Mouse (Mus musculus): ENCODE results near the gene Traf3ip2. TPM values are rescaled to one million over a fixed set of nuclear protein-coding genes. Genes with fewer than 3 reads are reported as not detected.

The Traf3ip2 gene
- 5.4 and 6.8 TPM in 2 replicates for polyA plus RNA-seq (2014; fragmentation: Nextera tagmentation; extraction: Ambion mirVana)

- Histone ChIP-seq H3K9ac (replicated peaks; ENCODE audit: low read length) (0 out of 2 replicates have a peak within 1 kb of the TSS, but pooled peaks have one; percentile 29), H3K4me3 (replicated peaks; ENCODE audit: low read depth, low read length) (no peak within 1 kb of the TSS), H3K4me2 (ENCODE audit: low read length) (peak within 1 kb of the TSS; percentile 31), H3K36me3 (ENCODE audit: control insufficient read depth, insufficient read depth, low read length) (no peaks in the 10 kb centered on the region), H3K9me3 (ENCODE audit: control insufficient read depth, low read length) (no peaks in the 10 kb centered on the region), H3K4me1 (ENCODE audit: control insufficient read depth, insufficient read depth, low read length) (peaks cover 16% of the 10 kb centered on the region; the same call in 1 of the 2 replicates), H3K27me3 (ENCODE audit: control insufficient read depth, insufficient read depth, low read length) (no peaks in the 10 kb centered on the region), H3K27ac (replicated peaks; ENCODE audit: low read depth, low read length) (no peak within 1 kb of the TSS)
- ATAC-seq (ENCODE audit: low FRiP score, low TSS enrichment) (no peak), DNase-seq (no peak)
- WGBS, result 50% methylated on average over 4 of the region's 4 CpGs
Measured at GRCm38 (mm10) chr10:39612633-39612988, at the start of gene Traf3ip2. Gene Traf3ip2 (plus strand): TSS chr10:39612934.

- Histone ChIP-seq H3K4me2 (ENCODE audit: low read length) (no peak overlapping the region), H3K9ac (replicated peaks; ENCODE audit: low read length) (no peak overlapping the region; the same call in 1 of the 2 replicates), H3K27ac (replicated peaks; ENCODE audit: low read depth, low read length) (peak overlapping the region; percentile 60), H3K36me3 (ENCODE audit: control insufficient read depth, insufficient read depth, low read length) (peaks cover 29% of the 10 kb centered on the region), H3K4me1 (ENCODE audit: control insufficient read depth, insufficient read depth, low read length) (peaks cover 15% of the 10 kb centered on the region), H3K27me3 (ENCODE audit: control insufficient read depth, insufficient read depth, low read length) (no peaks in the 10 kb centered on the region), H3K4me3 (replicated peaks; ENCODE audit: low read depth, low read length) (no peak overlapping the region), H3K9me3 (ENCODE audit: control insufficient read depth, low read length) (no peaks in the 10 kb centered on the region)
- ATAC-seq (ENCODE audit: low FRiP score, low TSS enrichment) (no peak), DNase-seq (no peak)
- 35% methylated on average over 24 of the region's 24 CpGs for WGBS
Measured at GRCm38 (mm10) chr10:39563552-39564223, 49.0 kb upstream of the Traf3ip2 start.

GRCm38 (mm10) chr10:39566901-39567300 lies 45.8 kb upstream of the Traf3ip2 start:
- H3K4me3 ChIP-seq (replicated peaks; ENCODE audit: low read depth, low read length), result no peak overlapping the region
- no peaks in the 10 kb centered on the region for H3K27me3 ChIP-seq (ENCODE audit: control insufficient read depth, insufficient read depth, low read length)
- no peak overlapping the region for H3K9ac ChIP-seq (replicated peaks; ENCODE audit: low read length)
- no peak overlapping the region for H3K27ac ChIP-seq (replicated peaks; ENCODE audit: low read depth, low read length)
- no peaks in the 10 kb centered on the region for H3K9me3 ChIP-seq (ENCODE audit: control insufficient read depth, low read length)
- DNase-seq (no peak), ATAC-seq (ENCODE audit: low FRiP score, low TSS enrichment) (no peak)
- H3K4me1 ChIP-seq (ENCODE audit: control insufficient read depth, insufficient read depth, low read length), result peaks cover 30% of the 10 kb centered on the region
- peaks cover 24% of the 10 kb centered on the region for H3K36me3 ChIP-seq (ENCODE audit: control insufficient read depth, insufficient read depth, low read length)
- 81% methylated on average over 12 of the region's 12 CpGs for WGBS
- no peak overlapping the region for H3K4me2 ChIP-seq (ENCODE audit: low read length)

- Histone ChIP-seq H3K36me3 (ENCODE audit: control insufficient read depth, insufficient read depth, low read length) (peaks cover 19% of the 10 kb centered on the region), H3K9ac (replicated peaks; ENCODE audit: low read length) (no peak overlapping the region), H3K27ac (replicated peaks; ENCODE audit: low read depth, low read length) (no peak overlapping the region; the same call in 1 of the 2 replicates), H3K4me2 (ENCODE audit: low read length) (no peak overlapping the region), H3K4me1 (ENCODE audit: control insufficient read depth, insufficient read depth, low read length) (peaks cover 33% of the 10 kb centered on the region), H3K27me3 (ENCODE audit: control insufficient read depth, insufficient read depth, low read length) (no peaks in the 10 kb centered on the region), H3K9me3 (ENCODE audit: control insufficient read depth, low read length) (no peaks in the 10 kb centered on the region), H3K4me3 (replicated peaks; ENCODE audit: low read depth, low read length) (no peak overlapping the region)
- no peak for ATAC-seq (ENCODE audit: low FRiP score, low TSS enrichment)
- no peak for DNase-seq
- 84% methylated on average over 4 of the region's 4 CpGs for WGBS
Measured at GRCm38 (mm10) chr10:39568991-39569390, 43.7 kb upstream of the Traf3ip2 start.

GRCm38 (mm10) chr10:39571011-39571410 lies 41.7 kb upstream of the Traf3ip2 start:
- peak; percentile 28; the same call in 1 of the 2 replicates for ATAC-seq (ENCODE audit: low FRiP score, low TSS enrichment)
- Histone ChIP-seq H3K9me3 (ENCODE audit: control insufficient read depth, low read length) (no peaks in the 10 kb centered on the region), H3K9ac (replicated peaks; ENCODE audit: low read length) (no peak overlapping the region; the same call in 1 of the 2 replicates), H3K4me3 (replicated peaks; ENCODE audit: low read depth, low read length) (no peak overlapping the region), H3K4me2 (ENCODE audit: low read length) (no peak overlapping the region), H3K4me1 (ENCODE audit: control insufficient read depth, insufficient read depth, low read length) (peaks cover 33% of the 10 kb centered on the region), H3K27me3 (ENCODE audit: control insufficient read depth, insufficient read depth, low read length) (no peaks in the 10 kb centered on the region), H3K36me3 (ENCODE audit: control insufficient read depth, insufficient read depth, low read length) (peaks cover 8% of the 10 kb centered on the region; the same call in 1 of the 2 replicates), H3K27ac (replicated peaks; ENCODE audit: low read depth, low read length) (peak overlapping the region; percentile 85)
- 38% methylated on average over 7 of the region's 7 CpGs for WGBS
- peak; percentile 65 for DNase-seq

- H3K9ac ChIP-seq (replicated peaks; ENCODE audit: low read length), result no peak overlapping the region; the same call in 1 of the 2 replicates
- 17% methylated on average over 9 of the region's 9 CpGs for WGBS
- H3K4me2 ChIP-seq (ENCODE audit: low read length), result 0 out of 2 replicates have a peak overlapping the region, but pooled peaks have one; percentile 6
- no peaks in the 10 kb centered on the region for H3K9me3 ChIP-seq (ENCODE audit: control insufficient read depth, low read length)
- peak; percentile 59 for DNase-seq
- H3K36me3 ChIP-seq (ENCODE audit: control insufficient read depth, insufficient read depth, low read length), result peaks cover under 1% of the 10 kb centered on the region; the same call in 1 of the 2 replicates
- no peak overlapping the region for H3K4me3 ChIP-seq (replicated peaks; ENCODE audit: low read depth, low read length)
- H3K27me3 ChIP-seq (ENCODE audit: control insufficient read depth, insufficient read depth, low read length), result no peaks in the 10 kb centered on the region
- peak overlapping the region; percentile 85 for H3K27ac ChIP-seq (replicated peaks; ENCODE audit: low read depth, low read length)
- peaks cover 33% of the 10 kb centered on the region for H3K4me1 ChIP-seq (ENCODE audit: control insufficient read depth, insufficient read depth, low read length)
- ATAC-seq (ENCODE audit: low FRiP score, low TSS enrichment), result peak; percentile 42; the same call in 1 of the 2 replicates
Measured at GRCm38 (mm10) chr10:39572050-39572671, 40.6 kb upstream of the Traf3ip2 start.

- Histone ChIP-seq H3K27ac (replicated peaks; ENCODE audit: low read depth, low read length) (peak overlapping the region; percentile 85), H3K9ac (replicated peaks; ENCODE audit: low read length) (no peak overlapping the region; the same call in 1 of the 2 replicates), H3K36me3 (ENCODE audit: control insufficient read depth, insufficient read depth, low read length) (no peaks in the 10 kb centered on the region), H3K27me3 (ENCODE audit: control insufficient read depth, insufficient read depth, low read length) (no peaks in the 10 kb centered on the region), H3K9me3 (ENCODE audit: control insufficient read depth, low read length) (no peaks in the 10 kb centered on the region), H3K4me1 (ENCODE audit: control insufficient read depth, insufficient read depth, low read length) (peaks cover 33% of the 10 kb centered on the region), H3K4me2 (ENCODE audit: low read length) (no peak overlapping the region), H3K4me3 (replicated peaks; ENCODE audit: low read depth, low read length) (no peak overlapping the region)
- 30% methylated on average over 6 of the region's 6 CpGs for WGBS
- ATAC-seq (ENCODE audit: low FRiP score, low TSS enrichment) (peak; percentile 25; the same call in 1 of the 2 replicates), DNase-seq (no peak)
Measured at GRCm38 (mm10) chr10:39572672-39573051, 40.1 kb upstream of the Traf3ip2 start.

GRCm38 (mm10) chr10:39576466-39576865 lies 36.3 kb upstream of the Traf3ip2 start:
- no peak for DNase-seq
- Histone ChIP-seq H3K4me3 (replicated peaks; ENCODE audit: low read depth, low read length) (no peak overlapping the region), H3K27me3 (ENCODE audit: control insufficient read depth, insufficient read depth, low read length) (no peaks in the 10 kb centered on the region), H3K27ac (replicated peaks; ENCODE audit: low read depth, low read length) (no peak overlapping the region), H3K9ac (replicated peaks; ENCODE audit: low read length) (no peak overlapping the region), H3K4me1 (ENCODE audit: control insufficient read depth, insufficient read depth, low read length) (peaks cover 16% of the 10 kb centered on the region), H3K36me3 (ENCODE audit: control insufficient read depth, insufficient read depth, low read length) (no peaks in the 10 kb centered on the region), H3K4me2 (ENCODE audit: low read length) (no peak overlapping the region), H3K9me3 (ENCODE audit: control insufficient read depth, low read length) (no peaks in the 10 kb centered on the region)
- WGBS, result 80% methylated on average over 6 of the region's 6 CpGs
- ATAC-seq (ENCODE audit: low FRiP score, low TSS enrichment), result no peak
